Mouse (Mus musculus) kidney, adult 2 months (tissue): ENCODE data around the gene Gm44596.

Experiments
- CTCF ChIP-seq: fragments of 200-500 bp; conservative IDR thresholded peaks from 2 replicates; pipeline ENCODE4 v1.5.1; 2011; ENCODE audit warnings: low read depth, mild to moderate bottlenecking, control low read depth, low read length, moderate library complexity, mixed read lengths; ENCODE audit not compliant: insufficient read depth, insufficient read length
- POLR2A ChIP-seq: fragments of 200-500 bp; IDR thresholded peaks from one replicate; pipeline ENCODE4 v1.6.1; 2011; ENCODE audit warnings: low read depth, low read length, control low read depth

DNA sequence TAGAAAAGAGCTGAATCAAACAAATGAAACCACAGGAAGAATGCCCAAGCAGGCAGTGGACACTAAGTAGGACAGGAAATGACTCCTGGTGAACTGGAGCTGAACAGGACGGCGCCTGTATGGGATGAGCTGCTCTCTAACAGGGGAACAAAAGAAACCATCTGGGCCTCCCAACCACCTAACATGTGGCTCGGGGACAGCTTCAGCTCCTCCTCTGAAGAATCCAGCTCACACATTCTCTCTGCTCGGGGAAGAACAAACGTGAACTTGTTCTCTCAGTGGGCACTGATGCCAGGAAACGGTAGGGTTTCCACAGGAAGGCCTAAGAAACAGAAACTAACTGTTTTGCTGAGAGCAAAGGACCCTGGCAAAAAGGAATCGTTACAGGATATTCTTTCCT is 25.6 kb upstream of the Gm44596 start:
- no peak for TF ChIP-seq POLR2A
- TF ChIP-seq CTCF: no peak
